Mouse (Mus musculus): Measurements from ENCODE around the gene Gm20661. TPM values are rescaled to one million over a fixed set of nuclear protein-coding genes. Genes with fewer than 3 reads are reported as not detected.

Gene Gm20661
- polyA plus RNA-seq, 1 experiment: 0.35 TPM

- no peak overlapping the region for H3K27ac ChIP-seq (ENCODE audit: insufficient read depth, low read length)
- H3K4me1 ChIP-seq (ENCODE audit: control insufficient read depth, insufficient read depth, low read length): peaks cover 8% of the 10 kb centered on the region
- H3K4me3 ChIP-seq (ENCODE audit: insufficient read depth, low read length): no peak overlapping the region
- no peak for TF ChIP-seq POLR2A (IDR thresholded peaks at IDR 0.05; ENCODE audit: extremely low read depth, insufficient read depth, low read length)
- TF ChIP-seq CTCF (IDR thresholded peaks at IDR 0.05; ENCODE audit: extremely low read depth, insufficient read depth, low read length): no peak
Observed at GRCm38 (mm10) chr9:107978815-107979214, 4.0 kb upstream of the Gm20661 start.

GRCm38 (mm10) chr9:107981684-107982605 is 913 bp upstream of the Gm20661 start:
- Histone ChIP-seq H3K27ac (ENCODE audit: insufficient read depth, low read length) (peak overlapping the region; percentile 93), H3K4me1 (ENCODE audit: control insufficient read depth, insufficient read depth, low read length) (peaks cover 8% of the 10 kb centered on the region), H3K4me3 (ENCODE audit: insufficient read depth, low read length) (no peak overlapping the region)
- TF ChIP-seq POLR2A (IDR thresholded peaks at IDR 0.05; ENCODE audit: extremely low read depth, insufficient read depth, low read length): no peak
- no peak for TF ChIP-seq CTCF (IDR thresholded peaks at IDR 0.05; ENCODE audit: extremely low read depth, insufficient read depth, low read length)

GRCm38 (mm10) chr9:107983421-107983890 is 598 bp downstream of the Gm20661 start:
- TF ChIP-seq CTCF (IDR thresholded peaks at IDR 0.05; ENCODE audit: extremely low read depth, insufficient read depth, low read length): no peak
- TF ChIP-seq POLR2A (IDR thresholded peaks at IDR 0.05; ENCODE audit: extremely low read depth, insufficient read depth, low read length): no peak
- Histone ChIP-seq H3K4me3 (ENCODE audit: insufficient read depth, low read length) (0 out of 2 replicates have a peak overlapping the region, but pooled peaks have one; percentile 16), H3K27ac (ENCODE audit: insufficient read depth, low read length) (peak overlapping the region; percentile 97), H3K4me1 (ENCODE audit: control insufficient read depth, insufficient read depth, low read length) (peaks cover 8% of the 10 kb centered on the region)

- Histone ChIP-seq H3K27ac (ENCODE audit: insufficient read depth, low read length) (peak overlapping the region; percentile 97), H3K4me1 (ENCODE audit: control insufficient read depth, insufficient read depth, low read length) (peaks cover 8% of the 10 kb centered on the region), H3K4me3 (ENCODE audit: insufficient read depth, low read length) (peak overlapping the region; percentile 41)
- TF ChIP-seq POLR2A (IDR thresholded peaks at IDR 0.05; ENCODE audit: extremely low read depth, insufficient read depth, low read length): no peak
- TF ChIP-seq CTCF (IDR thresholded peaks at IDR 0.05; ENCODE audit: extremely low read depth, insufficient read depth, low read length): no peak
Observed at GRCm38 (mm10) chr9:107984052-107984753, 1.3 kb downstream of the Gm20661 start.

GRCm38 (mm10) chr9:107984754-107985055 is 1.8 kb downstream of the Gm20661 start:
- Histone ChIP-seq H3K4me3 (ENCODE audit: insufficient read depth, low read length) (peak overlapping the region; percentile 41), H3K27ac (ENCODE audit: insufficient read depth, low read length) (peak overlapping the region; percentile 97; the same call in 1 of the 2 replicates)

GRCm38 (mm10) chr9:107985131-107986119 is 2.6 kb downstream of the Gm20661 start, which contains the start of gene Inka1:
Gene Inka1 (minus strand): TSS chr9:107985879.
- peak within 1 kb of the TSS; percentile 97 for H3K27ac ChIP-seq (ENCODE audit: insufficient read depth, low read length)
- TF ChIP-seq POLR2A (IDR thresholded peaks at IDR 0.05; ENCODE audit: extremely low read depth, insufficient read depth, low read length) (no peak), CTCF (IDR thresholded peaks at IDR 0.05; ENCODE audit: extremely low read depth, insufficient read depth, low read length) (no peak)
- H3K4me3 ChIP-seq (ENCODE audit: insufficient read depth, low read length): peak within 1 kb of the TSS; percentile 41
- H3K4me1 ChIP-seq (ENCODE audit: control insufficient read depth, insufficient read depth, low read length): peaks cover 8% of the 10 kb centered on the region

More at GRCm38 (mm10) chr9:107984754-107985055, 1.8 kb downstream of the Gm20661 start:
- no peak for TF ChIP-seq POLR2A (IDR thresholded peaks at IDR 0.05; ENCODE audit: extremely low read depth, insufficient read depth, low read length)
- no peak for TF ChIP-seq CTCF (IDR thresholded peaks at IDR 0.05; ENCODE audit: extremely low read depth, insufficient read depth, low read length)
- H3K4me1 ChIP-seq (ENCODE audit: control insufficient read depth, insufficient read depth, low read length): peaks cover 8% of the 10 kb centered on the region

GRCm38 (mm10) chr9:107986376-107986775 is 3.5 kb downstream of the Gm20661 start:
- TF ChIP-seq CTCF (IDR thresholded peaks at IDR 0.05; ENCODE audit: extremely low read depth, insufficient read depth, low read length) (peak; percentile 91), POLR2A (IDR thresholded peaks at IDR 0.05; ENCODE audit: extremely low read depth, insufficient read depth, low read length) (no peak)
- H3K27ac ChIP-seq (ENCODE audit: insufficient read depth, low read length): no peak overlapping the region
- peaks cover 8% of the 10 kb centered on the region for H3K4me1 ChIP-seq (ENCODE audit: control insufficient read depth, insufficient read depth, low read length)
- peak overlapping the region; percentile 41; the same call in 1 of the 2 replicates for H3K4me3 ChIP-seq (ENCODE audit: insufficient read depth, low read length)

- no peak overlapping the region for H3K4me3 ChIP-seq (ENCODE audit: insufficient read depth, low read length)
- H3K4me1 ChIP-seq (ENCODE audit: control insufficient read depth, insufficient read depth, low read length): no peaks in the 10 kb centered on the region
- TF ChIP-seq CTCF (IDR thresholded peaks at IDR 0.05; ENCODE audit: extremely low read depth, insufficient read depth, low read length): no peak
- no peak for TF ChIP-seq POLR2A (IDR thresholded peaks at IDR 0.05; ENCODE audit: extremely low read depth, insufficient read depth, low read length)
- H3K27ac ChIP-seq (ENCODE audit: insufficient read depth, low read length): no peak overlapping the region
Observed at GRCm38 (mm10) chr9:107987950-107988349, 5.1 kb downstream of the Gm20661 start.
